Mouse (Mus musculus) lung, adult 2 months (tissue): ENCODE data around the gene Gm45234. TPM values are rescaled to one million over a fixed set of nuclear protein-coding genes. Genes with fewer than 3 reads are reported as not detected.

Source experiments
- DNase-seq: peaks from one replicate; pipeline ENCODE4 v3.0.0; 2022
- H3K4me1 ChIP-seq: fragments of 200-500 bp; 2 replicates; pipeline ENCODE4 v1.6.1; 2011; ENCODE audit warnings: low read length; ENCODE audit not compliant: control insufficient read depth, insufficient read depth
- H3K4me3 ChIP-seq: fragments of 200-500 bp; replicated peaks from 2 replicates; pipeline ENCODE3; 2011; ENCODE audit warnings: low read depth, mild to moderate bottlenecking, control low read depth, low read length; ENCODE audit errors: extremely low read depth
- CTCF ChIP-seq: fragments of 200-500 bp; IDR thresholded peaks from 2 replicates; pipeline ENCODE4 v1.5.1; 2011; ENCODE audit warnings: mild to moderate bottlenecking, low read length, control low read depth; ENCODE audit not compliant: insufficient read depth
- POLR2A ChIP-seq: fragments of 200-500 bp; IDR thresholded peaks from 2 replicates; pipeline ENCODE4 v1.6.1; 2011; ENCODE audit warnings: low read depth, mild to moderate bottlenecking, control low read depth, low read length, borderline replicate concordance; ENCODE audit errors: extremely low read depth
- WGBS: fragments of 180-500 bp; shearing (Covaris S2); methylation state at CpG from one replicate; pipeline ENCODE4 v1.1.7; 2018; 5-methylcytosine and 5-hydroxymethylcytosine counted together
- polyA plus RNA-seq: library from polyadenylated mRNA; depleted of rRNA; stranded (reverse); fragments of >200 nt; gene quantifications from 2 replicates; pipeline ENCODE4 v1.2.3, GENCODE M21; 2012

Gene Gm45234
- polyA plus RNA-seq, 1 experiment, result 0.08 TPM

DNA sequence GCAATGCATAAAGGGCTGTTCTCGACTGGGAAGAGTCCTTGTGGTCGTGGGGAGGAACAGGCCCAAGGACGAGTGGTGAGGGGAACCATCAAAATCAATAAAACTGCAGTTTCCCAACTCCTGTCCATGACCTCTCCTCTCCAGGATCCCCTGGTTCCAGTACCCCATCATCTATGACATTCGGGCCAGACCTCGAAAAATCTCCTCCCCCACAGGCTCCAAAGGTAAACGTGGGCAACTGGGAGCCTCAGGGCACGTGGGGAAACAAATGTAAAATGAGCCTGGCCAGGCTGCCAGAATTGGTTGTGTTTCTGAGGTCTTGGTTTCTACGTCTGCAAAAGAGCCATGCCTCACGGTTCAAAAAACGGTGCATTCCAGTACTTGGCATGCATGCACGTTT is 42.9 kb downstream of the Gm45234 start:
- Histone ChIP-seq H3K4me1 (peaks cover 9% of the 10 kb centered on the region), H3K4me3 (peak overlapping the region; percentile 70)
- WGBS, result 12% methylated on average over 11 of the region's 11 CpGs
- no peak for DNase-seq
- no peak for TF ChIP-seq CTCF
- no peak for TF ChIP-seq POLR2A

GRCm38 (mm10) chr6:124711824-124712782 is 43.7 kb downstream of the Gm45234 start, which contains the start of the genes Emg1 and Phb2:
TSS of gene Emg1 (minus strand) at chr6:124712178.
TSS of gene Phb2 (plus strand) at chr6:124712336.
- TF ChIP-seq POLR2A (peak; percentile 37; the same call in 1 of the 2 replicates), CTCF (no peak)
- Histone ChIP-seq H3K4me3 (peak within 1 kb of the TSS; percentile 70), H3K4me1 (peaks cover 9% of the 10 kb centered on the region)
- peak; percentile 99 for DNase-seq
- WGBS, result under 1% methylated on average over 76 of the region's 76 CpGs

- 83% methylated on average over 10 of the region's 10 CpGs for WGBS
- no peak for TF ChIP-seq POLR2A
- DNase-seq, result no peak
- H3K4me1 ChIP-seq, result peaks cover 6% of the 10 kb centered on the region
- no peak overlapping the region for H3K4me3 ChIP-seq
Measured at GRCm38 (mm10) chr6:124708289-124708889, 47.4 kb downstream of the Gm45234 start.

GRCm38 (mm10) chr6:124706061-124706627 is 49.7 kb downstream of the Gm45234 start:
- no peak for DNase-seq
- H3K4me3 ChIP-seq, result no peak overlapping the region
- TF ChIP-seq CTCF, result no peak
- TF ChIP-seq POLR2A, result no peak
- WGBS, result 67% methylated on average over 5 of the region's 5 CpGs
- no peaks in the 10 kb centered on the region for H3K4me1 ChIP-seq

DNA sequence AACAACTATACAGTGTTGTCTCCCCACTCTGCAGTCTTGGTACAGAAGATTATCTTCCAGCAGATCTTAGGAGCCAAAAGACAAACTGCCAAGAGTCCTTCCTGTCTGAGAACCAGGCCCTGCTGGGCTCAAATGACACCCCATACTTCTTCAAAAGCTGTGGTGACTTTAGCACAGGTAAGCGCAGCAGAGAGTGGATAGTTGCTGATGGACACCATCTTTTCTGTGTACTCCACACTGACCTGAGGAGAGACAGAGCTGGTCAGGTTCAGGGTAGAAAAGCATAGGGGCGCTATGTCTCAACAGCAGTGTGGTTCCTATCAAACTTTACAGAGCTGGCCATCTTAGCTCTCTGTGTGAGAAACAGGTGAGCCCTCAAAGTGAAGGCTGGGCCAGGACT is 51.4 kb downstream of the Gm45234 start:
- H3K4me1 ChIP-seq, result no peaks in the 10 kb centered on the region
- 89% methylated on average over 2 of the region's 2 CpGs for WGBS
- DNase-seq, result no peak
- TF ChIP-seq CTCF (no peak), POLR2A (no peak)
- no peak overlapping the region for H3K4me3 ChIP-seq

GRCm38 (mm10) chr6:124703789-124704188 is 52.0 kb downstream of the Gm45234 start:
- TF ChIP-seq CTCF (no peak), POLR2A (no peak)

DNA sequence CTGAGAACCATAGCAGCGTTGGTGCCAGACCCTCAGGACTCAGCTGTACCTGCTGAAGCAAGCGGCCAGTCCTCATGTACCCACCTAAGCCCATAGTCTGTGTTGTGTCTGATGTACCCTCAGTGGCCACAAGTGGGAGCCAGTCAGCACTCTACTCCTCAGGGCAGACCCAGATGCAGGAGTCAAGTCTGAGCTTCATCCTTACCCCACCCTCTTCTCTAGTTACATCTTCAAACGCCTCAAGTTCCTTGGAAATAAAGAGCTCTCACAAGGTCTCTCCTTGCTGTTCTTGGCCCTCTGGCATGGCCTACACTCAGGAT is 53.1 kb downstream of the Gm45234 start:
- 38% methylated on average over 3 of the region's 3 CpGs for WGBS
- no peaks in the 10 kb centered on the region for H3K4me1 ChIP-seq
- no peak overlapping the region for H3K4me3 ChIP-seq
- TF ChIP-seq POLR2A, result no peak
- peak; percentile 91 for TF ChIP-seq CTCF
- DNase-seq, result peak; percentile 63

More at GRCm38 (mm10) chr6:124703789-124704188, 52.0 kb downstream of the Gm45234 start:
- no peak overlapping the region for H3K4me3 ChIP-seq
- 62% methylated on average over 7 of the region's 7 CpGs for WGBS
- no peaks in the 10 kb centered on the region for H3K4me1 ChIP-seq
- no peak for DNase-seq

GRCm38 (mm10) chr6:124702102-124702783 is 53.6 kb downstream of the Gm45234 start:
- TF ChIP-seq POLR2A, result no peak
- Histone ChIP-seq H3K4me1 (no peaks in the 10 kb centered on the region), H3K4me3 (no peak overlapping the region)
- no peak for DNase-seq
- 88% methylated on average over 17 of the region's 17 CpGs for WGBS

DNA sequence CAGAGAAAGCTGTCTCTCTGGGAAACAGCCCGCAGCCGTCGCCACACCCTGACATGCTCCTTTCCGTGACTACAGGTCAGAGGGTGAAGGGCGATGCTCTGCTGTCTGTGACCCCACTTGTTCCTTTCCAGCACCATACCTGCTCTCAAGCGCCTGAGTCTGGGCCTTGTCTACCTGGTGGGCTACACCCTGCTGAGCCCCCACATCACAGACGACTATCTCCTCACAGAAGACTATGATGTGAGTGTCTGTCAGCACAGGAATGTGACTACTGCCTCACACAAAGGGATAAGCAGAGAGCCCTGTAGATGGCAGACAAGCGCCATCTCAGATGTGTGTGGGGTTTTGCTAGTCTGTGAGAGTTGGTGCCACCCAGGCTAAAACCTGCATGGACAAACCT is 54.5 kb downstream of the Gm45234 start:
- 82% methylated on average over 8 of the region's 8 CpGs for WGBS
- Histone ChIP-seq H3K4me1 (no peaks in the 10 kb centered on the region), H3K4me3 (no peak overlapping the region)
- no peak for TF ChIP-seq CTCF
- TF ChIP-seq POLR2A, result no peak
- DNase-seq, result no peak
